Mouse (Mus musculus): ENCODE data around the gene Gm6993.

DNA sequence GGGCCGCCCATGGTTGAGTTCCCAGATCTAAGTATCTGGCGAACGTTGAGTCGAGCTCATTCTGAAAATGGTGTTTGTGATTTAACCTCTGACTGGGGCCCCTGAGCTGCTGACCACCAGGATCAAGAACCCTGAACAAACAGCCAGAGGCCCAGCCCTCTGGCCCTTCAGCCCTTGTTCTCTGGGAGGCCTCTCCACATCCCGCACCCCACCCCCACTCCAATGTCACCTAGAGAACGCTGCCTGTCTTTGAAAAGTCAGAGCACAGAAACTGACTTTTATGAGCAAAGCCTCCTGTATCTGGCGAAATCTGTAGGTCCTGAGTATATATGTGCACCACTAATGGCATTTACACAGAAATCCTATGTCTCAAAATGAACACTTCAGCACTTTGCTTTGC is 11.7 kb upstream of the Gm6993 start:
- no peak for TF ChIP-seq CTCF (IDR thresholded peaks at IDR 0.05; ENCODE audit: low read depth)
- no peak for TF ChIP-seq EP300 (IDR thresholded peaks at IDR 0.05; ENCODE audit: low read depth)

Data from liver, postnatal 0 days (tissue).